23 mouse cellular contexts compared by ENCODE assay signal in genomic region chr5:112629656-112630055, GRCm38 (mm10). TPM values are rescaled to one million over a fixed set of nuclear protein-coding genes. Genes with fewer than 3 reads are reported as not detected.
DNase-seq lines count a peak whose midpoint lies in the region; ATAC-seq and TF ChIP-seq lines count a peak whose summit lies in the region.
"Had no signal": no experiment of that assay in that cellular context is flagged by ENCODE, and none has a peak within 500 bp of the region (broad histone marks: within the 10 kb centered on the region; RNA-seq: fewer than 3 reads in every experiment).

No protein-coding gene starts in this region.

- ATAC-seq in forebrain, embryonic 13.5 days, result no peak
- ATAC-seq in forebrain, postnatal 0 days, result no peak
- ATAC-seq in lung, embryonic 14.5 days (ENCODE audit: insufficient read depth), result peak; percentile 50; the same call in 1 of the 2 replicates
- no peak for ATAC-seq in midbrain, embryonic 15.5 days (replicated peaks)
- ATAC-seq in monocyte, adult 5-6 weeks (replicated peaks; ENCODE audit: insufficient number of reproducible peaks, low FRiP score, low TSS enrichment, poor library complexity, severe bottlenecking), result no peak
- ATAC-seq: forebrain, embryonic 15.5 days had no signal

- H3K9ac ChIP-seq in forebrain, embryonic 13.5 days, result no peak overlapping the region
- no peak overlapping the region for H3K9ac ChIP-seq in forebrain, postnatal 0 days
- H3K9ac ChIP-seq in lung, embryonic 14.5 days, result no peak overlapping the region
- H3K9ac ChIP-seq in midbrain, embryonic 15.5 days, result no peak overlapping the region
- H3K9ac ChIP-seq: embryonic facial prominence, embryonic 15.5 days; forebrain, embryonic 15.5 days; heart, embryonic 12.5 days; hindbrain, embryonic 14.5 days had no signal

- DNase-seq in forebrain, postnatal 0 days, result no peak
- no peak for DNase-seq in lung, embryonic 14.5 days
- DNase-seq in lung, postnatal 25 days (ENCODE audit: low spot score), result no peak
- DNase-seq in midbrain, embryonic 10.5 days (ENCODE audit: low spot score), result no peak
- DNase-seq in lung, postnatal 10 days, result peak; percentile 37
- DNase-seq: adrenal gland, postnatal 25 days; cerebellum, adult 2 months; cerebellum, postnatal 14 days; embryo, embryonic 11 days; gastrocnemius, postnatal 10 days had no signal

- H3K36me3 ChIP-seq in forebrain, embryonic 13.5 days (ENCODE audit: poor library complexity, severe bottlenecking), result no peaks in the 10 kb centered on the region
- no peaks in the 10 kb centered on the region for H3K36me3 ChIP-seq in forebrain, postnatal 0 days (ENCODE audit: insufficient read depth)
- no peaks in the 10 kb centered on the region for H3K36me3 ChIP-seq in lung, embryonic 14.5 days (ENCODE audit: insufficient read depth)
- no peaks in the 10 kb centered on the region for H3K36me3 ChIP-seq in midbrain, embryonic 10.5 days
- no peaks in the 10 kb centered on the region for H3K36me3 ChIP-seq in midbrain, embryonic 15.5 days (replicated peaks)
- H3K36me3 ChIP-seq: embryonic facial prominence, embryonic 15.5 days; forebrain, embryonic 10.5 days; forebrain, embryonic 15.5 days; heart, embryonic 12.5 days had no signal

- no peaks in the 10 kb centered on the region for H3K9me3 ChIP-seq in forebrain, embryonic 13.5 days (replicated peaks)
- no peaks in the 10 kb centered on the region for H3K9me3 ChIP-seq in forebrain, postnatal 0 days (ENCODE audit: low read length)
- no peaks in the 10 kb centered on the region; the same call in 1 of the 2 replicates for H3K9me3 ChIP-seq in lung, embryonic 14.5 days (ENCODE audit: low read depth, low read length)
- H3K9me3 ChIP-seq in midbrain, embryonic 10.5 days (replicated peaks), result peaks cover 6% of the 10 kb centered on the region; the same call in 1 of the 2 replicates
- H3K9me3 ChIP-seq in midbrain, embryonic 15.5 days, result no peaks in the 10 kb centered on the region
- H3K9me3 ChIP-seq: embryonic facial prominence, embryonic 15.5 days; forebrain, embryonic 10.5 days; forebrain, embryonic 15.5 days had no signal

- H3K27me3 ChIP-seq in forebrain, embryonic 13.5 days, result no peaks in the 10 kb centered on the region
- no peaks in the 10 kb centered on the region for H3K27me3 ChIP-seq in forebrain, postnatal 0 days (ENCODE audit: insufficient read depth, low read length)
- no peaks in the 10 kb centered on the region for H3K27me3 ChIP-seq in lung, embryonic 14.5 days (ENCODE audit: insufficient read depth, low read length)
- peaks cover 22% of the 10 kb centered on the region; the same call in 1 of the 2 replicates for H3K27me3 ChIP-seq in midbrain, embryonic 10.5 days (ENCODE audit: low read depth, poor library complexity, severe bottlenecking)
- no peaks in the 10 kb centered on the region for H3K27me3 ChIP-seq in midbrain, embryonic 15.5 days (replicated peaks)
- H3K27me3 ChIP-seq: embryonic facial prominence, embryonic 15.5 days; forebrain, embryonic 15.5 days had no signal

- no peak for TF ChIP-seq CTCF in forebrain, postnatal 0 days (IDR thresholded peaks at IDR 0.05; ENCODE audit: low read depth)
- TF ChIP-seq CTCF in lung, embryonic 14.5 days (IDR thresholded peaks at IDR 0.05; ENCODE audit: low read depth), result no peak

- peak overlapping the region; percentile 40; the same call in 1 of the 2 replicates for H3K27ac ChIP-seq in forebrain, embryonic 13.5 days
- no peak overlapping the region for H3K27ac ChIP-seq in forebrain, postnatal 0 days (ENCODE audit: low read depth, low read length)
- H3K27ac ChIP-seq in lung, embryonic 14.5 days (ENCODE audit: low read depth), result no peak overlapping the region
- H3K27ac ChIP-seq in midbrain, embryonic 10.5 days (replicated peaks), result 0 out of 2 replicates have a peak overlapping the region, but pooled peaks have one; percentile 28
- H3K27ac ChIP-seq in midbrain, embryonic 15.5 days, result no peak overlapping the region
- H3K27ac ChIP-seq: embryonic facial prominence, embryonic 15.5 days; heart, adult 2 months; hindbrain, embryonic 14.5 days had no signal

- 75% methylated on average over 2 of the region's 2 CpGs for WGBS in forebrain, embryonic 13.5 days
- WGBS in forebrain, postnatal 0 days, result 41% methylated on average over 2 of the region's 2 CpGs
- 39% methylated on average over 2 of the region's 2 CpGs for WGBS in lung, embryonic 14.5 days
- 75% methylated on average over 2 of the region's 2 CpGs for WGBS in midbrain, embryonic 10.5 days
- 67% methylated on average over 2 of the region's 2 CpGs for WGBS in midbrain, embryonic 15.5 days

- H3K4me1 ChIP-seq in forebrain, embryonic 13.5 days, result peaks cover 29% of the 10 kb centered on the region
- no peaks in the 10 kb centered on the region for H3K4me1 ChIP-seq in forebrain, postnatal 0 days (ENCODE audit: insufficient read depth)
- H3K4me1 ChIP-seq in lung, embryonic 14.5 days (ENCODE audit: insufficient read depth), result no peaks in the 10 kb centered on the region
- H3K4me1 ChIP-seq in midbrain, embryonic 10.5 days, result peaks cover 59% of the 10 kb centered on the region
- H3K4me1 ChIP-seq in midbrain, embryonic 15.5 days, result peaks cover 34% of the 10 kb centered on the region

- no peak overlapping the region for H3K4me3 ChIP-seq in forebrain, embryonic 13.5 days
- H3K4me3 ChIP-seq in forebrain, postnatal 0 days (ENCODE audit: low read depth, low read length), result no peak overlapping the region
- no peak overlapping the region for H3K4me3 ChIP-seq in lung, embryonic 14.5 days (ENCODE audit: low read depth, low read length)
- H3K4me3 ChIP-seq in midbrain, embryonic 10.5 days, result no peak overlapping the region
- no peak overlapping the region for H3K4me3 ChIP-seq in midbrain, embryonic 15.5 days
- H3K4me3 ChIP-seq: embryonic facial prominence, embryonic 15.5 days; erythroblast, embryonic 14.5 days; forebrain, embryonic 10.5 days; forebrain, embryonic 15.5 days; heart, adult 2 months; heart, embryonic 12.5 days had no signal

- H3K4me2 ChIP-seq in forebrain, embryonic 13.5 days, result no peak overlapping the region
- H3K4me2 ChIP-seq in forebrain, postnatal 0 days (ENCODE audit: low read depth), result no peak overlapping the region
- no peak overlapping the region for H3K4me2 ChIP-seq in lung, embryonic 14.5 days
- H3K4me2 ChIP-seq in midbrain, embryonic 15.5 days, result no peak overlapping the region
- H3K4me2 ChIP-seq: embryonic facial prominence, embryonic 15.5 days; forebrain, embryonic 15.5 days; heart, embryonic 12.5 days; hindbrain, embryonic 14.5 days had no signal

RNA-seq across cellular contexts. Expression of gene Sez6l, which starts 52.7 kb away (rescaled TPM):
- polyA plus RNA-seq in forebrain, embryonic 13.5 days (2015; fragmentation: Nextera tagmentation; extraction: Ambion mirVana), result 22.5 and 24.0 TPM in 2 replicates
- total RNA-seq in forebrain, postnatal 0 days (2014; rRNA removed), result 46.3 and 73.8 TPM in 2 replicates
- polyA plus RNA-seq in forebrain, postnatal 0 days (2015; fragmentation: Nextera tagmentation; extraction: Ambion mirVana), result 28.3 and 48.4 TPM in 2 replicates
- polyA plus RNA-seq in lung, embryonic 14.5 days (2014; fragmentation: Nextera tagmentation; extraction: Ambion mirVana), result 0.30 and 0.32 TPM in 2 replicates
- polyA plus RNA-seq in midbrain, embryonic 10.5 days (2016; fragmentation: Nextera tagmentation; extraction: Ambion mirVana), result 1.7 and 2.7 TPM in 2 replicates
- 65.4 and 67.5 TPM in 2 replicates for polyA plus RNA-seq in midbrain, embryonic 15.5 days (2015; fragmentation: Nextera tagmentation; extraction: Ambion mirVana)
- 0.67 TPM in 1 of 3 replicates, not detected in the others for total RNA-seq in monocyte, adult 5-6 weeks (2017)
- total RNA-seq: common myeloid progenitor, adult 5-6 weeks; MEL had no signal
- polyA plus RNA-seq: C2C12; erythroblast, embryonic 14.5 days had no signal

Comparison
In these comparisons a context has a peak if more than half of its experiments do, and no peak if none do; other contexts are left out.
1. H3K27ac ChIP-seq: peak in forebrain, embryonic 13.5 days (single experiment) and midbrain, embryonic 10.5 days (single experiment); none in forebrain, postnatal 0 days (single experiment), lung, embryonic 14.5 days (single experiment) and midbrain, embryonic 15.5 days (single experiment).